Mouse (Mus musculus) megakaryocyte, embryonic 14.5 days (primary cell): Measurements from ENCODE around the gene Slc1a2. TPM values are rescaled to one million over a fixed set of nuclear protein-coding genes. Genes with fewer than 3 reads are reported as not detected.
A peak's percentile ranks its signal among the peaks of the same experiment; 100 is the strongest.

Experiments
- H3K27me3 ChIP-seq: replicated peaks from 2 replicates; pipeline ENCODE3; 2012; ENCODE audit warnings: inconsistent platforms
- H3K36me3 ChIP-seq: replicated peaks from 2 replicates; pipeline ENCODE3; 2012; ENCODE audit warnings: low read length, inconsistent platforms, mixed read lengths
- H3K4me1 ChIP-seq: 2 replicates; pipeline ENCODE4 v1.6.1; 2012; ENCODE audit warnings: inconsistent platforms
- H3K4me3 ChIP-seq: replicated peaks from 2 replicates; pipeline ENCODE3; 2012; ENCODE audit warnings: moderate library complexity, mild to moderate bottlenecking, inconsistent platforms
- H3K9me3 ChIP-seq: 2 replicates; pipeline ENCODE4 v1.6.1; 2012; ENCODE audit warnings: inconsistent platforms
- FLI1 ChIP-seq: IDR thresholded peaks from 2 replicates; pipeline ENCODE4 v1.6.1; 2012; ENCODE audit warnings: low read length, inconsistent platforms, mixed read lengths
- GATA1 ChIP-seq: IDR thresholded peaks from 3 replicates; pipeline ENCODE4 v1.6.1; 2012; ENCODE audit warnings: mixed read lengths, low read length, inconsistent platforms, borderline replicate concordance
- polyA plus RNA-seq: library from polyadenylated mRNA; stranded (reverse); fragments of >175 nt; gene quantifications from 2 replicates; pipeline ENCODE4 v1.2.3, GENCODE M21; 2012; ENCODE audit warnings: low replicate concordance; ENCODE audit not compliant: insufficient read depth

Gene Slc1a2
- polyA plus RNA-seq, 1 experiment = not detected

DNA sequence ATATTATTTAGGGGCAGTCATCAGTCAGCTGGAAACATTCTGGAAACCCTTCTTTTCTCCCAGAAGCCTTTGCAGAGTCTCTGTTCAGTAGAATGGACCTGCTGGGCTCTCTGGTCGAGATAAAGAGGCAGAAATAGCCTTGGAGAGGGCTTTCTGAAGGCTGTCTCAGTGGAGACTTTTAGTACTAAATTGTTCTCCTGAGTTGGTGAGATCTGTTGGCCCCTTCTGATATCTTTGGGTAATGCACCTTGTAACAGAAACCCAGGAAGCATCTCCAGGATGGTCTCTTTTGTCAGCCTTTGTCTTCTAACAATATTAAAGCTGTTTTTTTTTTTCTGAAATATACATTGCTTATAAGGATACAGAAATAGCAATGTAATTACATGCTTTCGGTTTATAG, 2.6 kb downstream of the Slc1a2 start:
- no peaks in the 10 kb centered on the region for H3K36me3 ChIP-seq
- no peaks in the 10 kb centered on the region for H3K9me3 ChIP-seq
- peaks cover 67% of the 10 kb centered on the region for H3K27me3 ChIP-seq
- peaks cover 16% of the 10 kb centered on the region for H3K4me1 ChIP-seq
- TF ChIP-seq GATA1 (no peak), FLI1 (no peak)
- H3K4me3 ChIP-seq = no peak overlapping the region

DNA sequence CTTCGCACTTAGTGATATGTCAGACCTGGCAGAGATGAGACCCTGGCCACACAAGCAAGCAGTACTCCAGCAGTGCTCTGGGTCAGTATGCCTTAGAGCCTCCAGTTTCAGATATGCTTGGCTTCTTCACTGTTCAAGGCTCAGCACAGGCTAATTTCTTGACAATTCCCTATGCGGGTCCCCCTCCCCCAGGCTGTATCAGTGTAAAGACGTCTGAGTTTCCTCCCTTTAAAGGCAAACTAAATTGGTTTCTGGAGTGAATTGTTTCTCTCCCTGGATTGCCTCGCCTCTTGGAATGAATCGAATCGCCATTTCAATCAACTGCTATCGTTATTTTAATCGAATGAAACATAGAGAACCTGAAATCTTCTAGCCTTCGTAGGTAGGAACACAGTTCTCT, 4.5 kb downstream of the Slc1a2 start:
- Histone ChIP-seq H3K36me3 (no peaks in the 10 kb centered on the region), H3K4me1 (peaks cover 26% of the 10 kb centered on the region), H3K27me3 (peaks cover 54% of the 10 kb centered on the region), H3K4me3 (no peak overlapping the region), H3K9me3 (no peaks in the 10 kb centered on the region)
- TF ChIP-seq FLI1 = no peak

GRCm38 (mm10) chr2:102663339-102663738, 4.9 kb downstream of the Slc1a2 start:
- peaks cover 49% of the 10 kb centered on the region for H3K27me3 ChIP-seq
- no peaks in the 10 kb centered on the region for H3K9me3 ChIP-seq
- H3K4me3 ChIP-seq = no peak overlapping the region
- H3K4me1 ChIP-seq = peaks cover 24% of the 10 kb centered on the region
- H3K36me3 ChIP-seq = no peaks in the 10 kb centered on the region
- no peak for TF ChIP-seq GATA1
- TF ChIP-seq FLI1 = no peak

DNA sequence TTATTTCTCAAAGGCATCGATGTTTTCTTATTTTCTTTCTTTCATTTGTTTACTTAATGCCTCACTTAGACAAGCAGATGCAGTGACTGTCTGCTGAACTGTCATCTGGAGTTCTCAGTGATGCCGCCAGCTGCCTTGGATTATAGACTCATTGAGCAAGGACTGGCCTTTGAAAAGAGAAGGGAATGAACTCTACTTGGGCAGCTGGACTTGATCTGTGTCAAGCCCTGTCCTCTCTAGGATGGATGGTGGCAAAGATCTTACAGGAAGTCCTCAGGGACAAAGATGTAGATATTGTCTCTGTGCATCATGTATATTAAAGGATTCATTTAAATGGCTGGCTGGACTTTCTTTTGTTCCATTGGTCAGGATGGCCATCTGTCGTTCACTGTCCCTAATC, 5.4 kb downstream of the Slc1a2 start:
- Histone ChIP-seq H3K4me3 (no peak overlapping the region), H3K27me3 (peaks cover 46% of the 10 kb centered on the region), H3K4me1 (peaks cover 19% of the 10 kb centered on the region), H3K36me3 (no peaks in the 10 kb centered on the region), H3K9me3 (no peaks in the 10 kb centered on the region)
- no peak for TF ChIP-seq GATA1
- TF ChIP-seq FLI1 = no peak

- TF ChIP-seq FLI1 (no peak), GATA1 (no peak)
- Histone ChIP-seq H3K27me3 (peaks cover 26% of the 10 kb centered on the region), H3K4me3 (peak overlapping the region; percentile 23), H3K36me3 (no peaks in the 10 kb centered on the region), H3K4me1 (peaks cover 11% of the 10 kb centered on the region; the same call in 1 of the 2 replicates), H3K9me3 (no peaks in the 10 kb centered on the region)
Measured at GRCm38 (mm10) chr2:102667981-102668380, 9.5 kb downstream of the Slc1a2 start.

DNA sequence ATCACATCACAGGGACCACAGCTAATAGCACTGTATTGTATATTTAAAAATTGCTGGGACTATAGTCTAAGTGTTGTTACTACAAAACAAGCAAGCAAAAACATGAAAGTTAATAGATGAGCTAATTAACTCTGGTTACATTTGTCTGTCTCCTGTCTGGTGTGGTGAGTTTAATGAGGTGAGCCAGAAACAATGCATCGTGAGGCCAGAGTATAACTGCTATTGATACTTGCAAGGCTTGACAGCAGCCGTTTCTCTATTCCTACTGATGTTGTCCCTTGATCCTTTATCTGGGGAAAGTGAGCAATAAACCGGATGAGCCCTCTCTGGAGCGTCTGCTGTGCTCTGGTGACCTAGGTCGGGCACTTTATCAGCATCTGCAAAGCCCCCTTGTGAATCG, 11.1 kb downstream of the Slc1a2 start:
- TF ChIP-seq FLI1 (no peak), GATA1 (no peak)
- no peak overlapping the region for H3K4me3 ChIP-seq
- H3K9me3 ChIP-seq = no peaks in the 10 kb centered on the region
- H3K4me1 ChIP-seq = peaks cover 15% of the 10 kb centered on the region; the same call in 1 of the 2 replicates
- peaks cover 27% of the 10 kb centered on the region for H3K27me3 ChIP-seq
- H3K36me3 ChIP-seq = no peaks in the 10 kb centered on the region

DNA sequence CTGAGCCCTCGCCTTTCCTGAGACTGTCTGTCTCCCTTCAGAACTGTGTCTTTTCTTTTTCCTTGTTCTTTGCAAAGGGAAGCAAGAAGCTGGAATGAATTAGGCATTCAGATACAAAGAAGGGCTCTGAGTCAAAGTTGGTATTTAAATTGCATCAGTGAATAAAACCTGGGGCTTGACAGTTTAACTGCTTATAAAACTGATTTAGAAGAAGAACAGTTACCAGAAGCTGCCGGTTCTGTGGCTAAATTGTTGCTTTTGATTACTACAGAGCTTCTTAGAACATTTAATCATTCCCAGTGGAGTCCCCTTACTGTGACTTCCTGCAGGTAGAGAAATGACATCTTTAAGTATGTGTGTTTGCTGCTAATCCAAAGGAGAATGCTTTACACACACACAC, 16.1 kb downstream of the Slc1a2 start:
- H3K4me3 ChIP-seq = no peak overlapping the region
- no peaks in the 10 kb centered on the region for H3K36me3 ChIP-seq
- H3K9me3 ChIP-seq = no peaks in the 10 kb centered on the region
- H3K4me1 ChIP-seq = peaks cover 4% of the 10 kb centered on the region; the same call in 1 of the 2 replicates
- H3K27me3 ChIP-seq = peaks cover 28% of the 10 kb centered on the region
- no peak for TF ChIP-seq FLI1
- TF ChIP-seq GATA1 = no peak

- Histone ChIP-seq H3K9me3 (no peaks in the 10 kb centered on the region), H3K27me3 (peaks cover 26% of the 10 kb centered on the region), H3K4me1 (peaks cover 4% of the 10 kb centered on the region; the same call in 1 of the 2 replicates), H3K4me3 (no peak overlapping the region), H3K36me3 (no peaks in the 10 kb centered on the region)
- TF ChIP-seq GATA1 (no peak), FLI1 (no peak)
Measured at GRCm38 (mm10) chr2:102675275-102675674, 16.8 kb downstream of the Slc1a2 start.

DNA sequence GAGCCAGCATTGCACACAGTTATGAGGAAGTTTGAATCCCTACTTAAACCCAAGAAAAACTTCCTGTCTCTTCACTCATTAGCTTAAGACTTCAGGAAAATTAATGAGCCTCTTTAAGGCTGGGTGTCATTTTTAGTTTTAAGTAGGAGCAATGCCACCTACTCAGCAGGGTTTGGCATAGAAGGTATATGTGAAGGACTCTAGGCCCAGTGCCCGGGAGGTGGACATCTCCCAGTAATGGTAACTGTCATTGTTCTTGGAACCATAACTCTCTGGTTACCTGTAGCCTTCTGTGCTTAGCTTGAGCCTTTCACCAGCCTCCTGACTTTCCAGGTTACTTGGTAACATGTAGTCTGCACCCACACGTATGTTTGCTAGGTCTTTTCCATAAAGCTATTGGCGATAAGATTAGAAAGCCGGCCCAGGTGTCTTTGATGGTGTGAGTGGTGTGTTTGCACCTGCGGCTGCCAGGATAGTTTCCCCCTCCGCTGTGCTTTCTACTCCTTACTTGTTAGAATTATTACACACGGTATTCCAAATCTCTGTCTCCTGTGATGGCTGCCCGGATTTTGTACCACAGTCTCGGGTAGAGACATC, 18.4 kb downstream of the Slc1a2 start:
- Histone ChIP-seq H3K27me3 (peaks cover 34% of the 10 kb centered on the region), H3K36me3 (no peaks in the 10 kb centered on the region), H3K9me3 (no peaks in the 10 kb centered on the region), H3K4me1 (peaks cover 4% of the 10 kb centered on the region; the same call in 1 of the 2 replicates), H3K4me3 (no peak overlapping the region)
- TF ChIP-seq GATA1 (no peak), FLI1 (no peak)

DNA sequence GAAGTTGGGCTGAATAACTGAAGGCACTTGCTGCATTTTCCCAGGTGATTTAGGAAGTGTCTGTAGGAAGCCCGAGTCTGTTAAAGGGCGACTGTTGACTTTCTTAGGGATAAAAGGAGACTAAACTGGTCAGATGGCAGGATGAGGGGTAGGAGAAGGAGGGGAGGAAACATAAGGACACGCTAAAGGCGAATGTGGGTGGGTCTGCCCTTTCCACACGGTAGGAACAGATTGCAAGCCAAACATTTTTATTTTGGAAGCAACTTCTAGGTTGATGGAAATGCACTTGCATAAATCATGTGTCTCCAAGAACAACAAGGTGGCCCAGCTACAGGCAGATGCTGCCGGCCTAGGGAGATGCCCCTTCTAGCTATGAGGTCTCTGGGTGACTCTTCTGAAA, 18.9 kb downstream of the Slc1a2 start:
- Histone ChIP-seq H3K9me3 (no peaks in the 10 kb centered on the region), H3K27me3 (peaks cover 33% of the 10 kb centered on the region), H3K36me3 (no peaks in the 10 kb centered on the region), H3K4me1 (peaks cover 4% of the 10 kb centered on the region; the same call in 1 of the 2 replicates), H3K4me3 (no peak overlapping the region)
- TF ChIP-seq FLI1 (no peak), GATA1 (no peak)
